Mouse (Mus musculus) midbrain, embryonic 16.5 days (tissue): ENCODE results near the gene Insl6. TPM values are rescaled to one million over a fixed set of nuclear protein-coding genes. Genes with fewer than 3 reads are reported as not detected.

Experiments
- ATAC-seq: fragments of 200-750 bp; cut with Nextera tagmentation; 2 replicates; pipeline ENCODE4 v1.8.0; 2017; ENCODE audit warnings: moderate TSS enrichment
- H3K27ac ChIP-seq: fragments of 300-500 bp; sonication (generic); 2 replicates; pipeline ENCODE4 v1.5.1; 2014; ENCODE audit warnings: mild to moderate bottlenecking, low read length, mixed read lengths
- H3K27me3 ChIP-seq: fragments of 300-500 bp; sonication (generic); 2 replicates; pipeline ENCODE4 v1.6.1; 2014; ENCODE audit warnings: low read depth, low read length, mixed read lengths; ENCODE audit not compliant: control insufficient read depth, insufficient read depth
- H3K36me3 ChIP-seq: fragments of 300-500 bp; sonication (generic); 2 replicates; pipeline ENCODE4 v1.6.1; 2014; ENCODE audit warnings: mild to moderate bottlenecking, low read length, moderate library complexity, mixed read lengths; ENCODE audit not compliant: control insufficient read depth, insufficient read depth
- H3K4me1 ChIP-seq: fragments of 300-500 bp; sonication (generic); 2 replicates; pipeline ENCODE4 v1.6.1; 2014; ENCODE audit warnings: mild to moderate bottlenecking, low read length, mixed read lengths; ENCODE audit not compliant: control insufficient read depth, insufficient read depth
- H3K4me2 ChIP-seq: fragments of 300-500 bp; sonication (generic); 2 replicates; pipeline ENCODE4 v1.6.1; 2014; ENCODE audit warnings: mild to moderate bottlenecking, low read length, mixed read lengths
- H3K4me3 ChIP-seq: fragments of 300-500 bp; sonication (generic); 2 replicates; pipeline ENCODE4 v1.5.1; 2014; ENCODE audit warnings: low read depth, mild to moderate bottlenecking, low read length, moderate library complexity, mixed read lengths
- H3K9ac ChIP-seq: fragments of 300-500 bp; sonication (generic); 2 replicates; pipeline ENCODE4 v1.6.1; 2014; ENCODE audit warnings: low read depth, low read length, mixed read lengths
- H3K9me3 ChIP-seq: fragments of 300-500 bp; sonication (generic); replicated peaks from 2 replicates; pipeline ENCODE4 v1.6.1; 2014; ENCODE audit warnings: mild to moderate bottlenecking, low read length, mixed read lengths; ENCODE audit not compliant: control insufficient read depth, poor library complexity, severe bottlenecking
- WGBS: fragments of 180-500 bp; shearing (Covaris S2); extraction: QIAGEN DNeasy Blood & Tissue Kit; methylation state at CpG from one replicate; pipeline ENCODE4 v1.1.7; 2014; 5-methylcytosine and 5-hydroxymethylcytosine counted together
- polyA plus RNA-seq: library from polyadenylated mRNA; unstranded; fragments of >200 nt; fragmentation: Nextera tagmentation; extraction: Ambion mirVana; gene quantifications from 2 replicates; pipeline ENCODE4 v1.2.1, GENCODE M21; 2015

Insl6 gene
- polyA plus RNA-seq, 1 experiment from 2014 or later: 0.82 TPM

DNA sequence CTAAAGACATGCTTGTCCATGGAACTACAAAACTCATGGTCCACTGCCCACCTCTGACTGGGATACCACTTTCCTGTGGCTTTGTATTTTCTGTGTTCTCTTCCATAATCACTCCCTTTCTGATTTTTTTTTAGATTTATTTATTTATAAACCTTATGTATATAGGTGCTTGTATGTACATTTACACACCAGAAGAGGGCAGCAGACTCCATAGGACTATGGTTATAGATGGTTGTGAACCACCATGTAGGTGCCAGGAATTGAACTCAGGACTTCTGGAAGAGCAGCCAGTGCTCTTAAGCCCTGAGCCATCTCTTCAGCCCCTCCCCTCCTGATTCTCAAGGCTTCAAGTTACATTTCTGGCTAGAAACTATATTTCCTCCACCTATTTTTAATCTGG, 16.3 kb downstream of the Insl6 start:
- ATAC-seq: no peak
- no peak overlapping the region for H3K4me2 ChIP-seq
- peaks cover 20% of the 10 kb centered on the region for H3K36me3 ChIP-seq
- no peaks in the 10 kb centered on the region for H3K27me3 ChIP-seq
- H3K4me3 ChIP-seq: no peak overlapping the region
- no peak overlapping the region for H3K27ac ChIP-seq
- no peaks in the 10 kb centered on the region for H3K9me3 ChIP-seq
- 0 out of 2 replicates have a peak, but pooled peaks cover 3% of the 10 kb centered on the region for H3K4me1 ChIP-seq
- no peak overlapping the region for H3K9ac ChIP-seq

GRCm38 (mm10) chr19:29302119-29302518, 23.0 kb downstream of the Insl6 start:
- ATAC-seq: no peak
- no peak overlapping the region for H3K4me2 ChIP-seq
- H3K9me3 ChIP-seq: no peaks in the 10 kb centered on the region
- peaks cover 19% of the 10 kb centered on the region for H3K36me3 ChIP-seq
- no peaks in the 10 kb centered on the region for H3K27me3 ChIP-seq
- H3K4me1 ChIP-seq: 0 out of 2 replicates have a peak, but pooled peaks cover 3% of the 10 kb centered on the region
- WGBS: 97% methylated on average over 2 of the region's 2 CpGs
- no peak overlapping the region for H3K9ac ChIP-seq
- no peak overlapping the region for H3K27ac ChIP-seq
- no peak overlapping the region for H3K4me3 ChIP-seq

- Histone ChIP-seq H3K9ac (no peak overlapping the region), H3K27me3 (no peaks in the 10 kb centered on the region), H3K9me3 (no peaks in the 10 kb centered on the region), H3K36me3 (peaks cover 22% of the 10 kb centered on the region), H3K4me2 (no peak overlapping the region), H3K4me3 (no peak overlapping the region), H3K4me1 (0 out of 2 replicates have a peak, but pooled peaks cover 3% of the 10 kb centered on the region), H3K27ac (no peak overlapping the region)
- 87% methylated on average over 13 of the region's 13 CpGs for WGBS
- no peak for ATAC-seq
Measured at GRCm38 (mm10) chr19:29300919-29301318, 24.2 kb downstream of the Insl6 start.

- no peak for ATAC-seq
- H3K4me1 ChIP-seq: no peaks in the 10 kb centered on the region
Measured at GRCm38 (mm10) chr19:29297366-29297765, 27.8 kb downstream of the Insl6 start.

GRCm38 (mm10) chr19:29296166-29296565, 29.0 kb downstream of the Insl6 start:
- Histone ChIP-seq H3K9me3 (no peaks in the 10 kb centered on the region), H3K36me3 (peaks cover 23% of the 10 kb centered on the region), H3K4me2 (no peak overlapping the region), H3K9ac (no peak overlapping the region), H3K4me3 (no peak overlapping the region), H3K27ac (no peak overlapping the region), H3K4me1 (no peaks in the 10 kb centered on the region), H3K27me3 (no peaks in the 10 kb centered on the region)
- ATAC-seq: no peak

More at GRCm38 (mm10) chr19:29297366-29297765, 27.8 kb downstream of the Insl6 start:
- 92% methylated on average over 1 of the region's 1 CpGs for WGBS
- Histone ChIP-seq H3K9ac (no peak overlapping the region), H3K9me3 (no peaks in the 10 kb centered on the region), H3K36me3 (peaks cover 21% of the 10 kb centered on the region), H3K4me2 (no peak overlapping the region), H3K4me3 (no peak overlapping the region), H3K27me3 (no peaks in the 10 kb centered on the region), H3K27ac (no peak overlapping the region)

DNA sequence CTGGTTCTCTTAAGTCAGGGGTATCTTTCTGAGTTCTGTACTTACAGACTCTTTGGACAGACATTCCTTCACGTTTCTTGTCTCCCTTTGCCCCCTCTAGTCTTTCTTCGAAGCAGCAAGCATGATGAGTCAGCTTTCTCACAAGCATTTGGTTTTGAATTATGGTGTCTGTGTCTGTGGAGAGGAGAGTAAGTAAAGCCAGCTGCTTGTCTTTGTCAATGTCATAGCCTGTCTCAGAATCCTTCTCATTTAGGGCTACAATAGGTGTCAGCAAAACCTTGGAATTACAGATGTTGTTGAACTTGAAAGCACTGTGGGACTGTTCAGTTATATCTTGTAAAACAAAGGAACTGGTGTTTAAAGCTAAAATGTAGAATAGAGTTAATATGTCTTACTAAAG, 30.4 kb downstream of the Insl6 start:
- no peaks in the 10 kb centered on the region for H3K4me1 ChIP-seq
- H3K4me2 ChIP-seq: no peak overlapping the region
- H3K4me3 ChIP-seq: no peak overlapping the region
- H3K9me3 ChIP-seq: no peaks in the 10 kb centered on the region
- H3K36me3 ChIP-seq: peaks cover 11% of the 10 kb centered on the region
- H3K27ac ChIP-seq: no peak overlapping the region
- H3K9ac ChIP-seq: no peak overlapping the region
- no peak for ATAC-seq
- H3K27me3 ChIP-seq: no peaks in the 10 kb centered on the region
- WGBS: 66% methylated on average over 2 of the region's 2 CpGs

DNA sequence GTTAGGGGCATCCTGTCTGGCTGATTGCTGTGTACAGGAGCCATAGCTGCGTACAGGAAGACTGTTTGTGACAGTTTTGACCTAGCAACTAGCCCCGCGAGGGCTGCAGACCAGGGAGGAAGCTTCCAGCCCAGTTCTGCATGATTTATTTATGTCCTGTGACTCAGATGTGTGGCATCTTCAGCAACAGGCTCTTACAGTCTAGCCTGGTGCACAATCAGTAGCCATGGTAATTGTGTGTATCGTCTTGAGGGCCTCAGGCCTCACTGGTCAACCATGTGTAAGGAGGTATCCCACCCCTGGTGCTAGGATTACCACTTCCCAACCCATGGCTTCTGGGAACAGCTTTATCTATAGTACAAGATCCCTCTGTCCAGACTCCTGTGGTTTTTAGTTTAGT, 32.6 kb downstream of the Insl6 start:
- peaks cover 14% of the 10 kb centered on the region for H3K36me3 ChIP-seq

GRCm38 (mm10) chr19:29291532-29291931, 33.6 kb downstream of the Insl6 start:
- H3K4me1 ChIP-seq: no peaks in the 10 kb centered on the region
- 87% methylated on average over 14 of the region's 14 CpGs for WGBS

More for the DNA sequence above, 32.6 kb downstream of the Insl6 start:
- H3K9ac ChIP-seq: no peak overlapping the region
- H3K9me3 ChIP-seq: no peaks in the 10 kb centered on the region
- no peaks in the 10 kb centered on the region for H3K27me3 ChIP-seq
- no peaks in the 10 kb centered on the region for H3K4me1 ChIP-seq
- whole genome bisulfite sequencing: 83% methylated on average over 4 of the region's 4 CpGs
- H3K4me2 ChIP-seq: no peak overlapping the region
- ATAC-seq: no peak
- H3K4me3 ChIP-seq: no peak overlapping the region
- no peak overlapping the region for H3K27ac ChIP-seq

DNA sequence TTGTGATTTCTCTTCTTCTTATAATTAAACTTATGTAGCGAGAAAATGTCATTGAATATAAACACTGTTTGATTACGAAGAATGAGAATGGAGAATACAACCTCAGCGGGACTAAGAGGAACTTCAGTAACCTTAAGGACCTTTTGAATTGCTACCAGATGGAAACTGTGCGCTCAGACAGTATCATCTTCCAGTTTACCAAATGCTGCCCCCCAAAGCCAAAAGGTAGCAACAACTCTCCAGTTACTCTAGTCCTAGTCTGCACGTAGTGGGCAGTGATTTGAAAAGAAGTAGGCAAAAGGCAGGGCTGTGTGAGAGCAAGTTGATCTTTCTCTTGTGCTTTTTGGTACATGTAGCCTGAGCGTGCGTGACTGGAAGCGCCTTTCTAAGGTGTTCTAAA, 37.3 kb downstream of the Insl6 start:
- Histone ChIP-seq H3K9ac (no peak overlapping the region), H3K27ac (no peak overlapping the region), H3K4me1 (0 out of 2 replicates have a peak, but pooled peaks cover 4% of the 10 kb centered on the region), H3K36me3 (peaks cover 14% of the 10 kb centered on the region), H3K27me3 (no peaks in the 10 kb centered on the region), H3K4me3 (no peak overlapping the region), H3K4me2 (no peak overlapping the region), H3K9me3 (no peaks in the 10 kb centered on the region)
- no peak for ATAC-seq
- WGBS: 74% methylated on average over 8 of the region's 8 CpGs

More at GRCm38 (mm10) chr19:29291532-29291931, 33.6 kb downstream of the Insl6 start:
- no peak overlapping the region for H3K4me3 ChIP-seq
- ATAC-seq: no peak
- no peak overlapping the region for H3K27ac ChIP-seq
- H3K9me3 ChIP-seq: no peaks in the 10 kb centered on the region
- no peak overlapping the region for H3K9ac ChIP-seq
- H3K27me3 ChIP-seq: no peaks in the 10 kb centered on the region
- no peak overlapping the region for H3K4me2 ChIP-seq
- peaks cover 16% of the 10 kb centered on the region for H3K36me3 ChIP-seq
